Mouse (Mus musculus) stomach, postnatal 0 days (tissue): ENCODE results near the gene Kndc1.

Experiments used
- CTCF ChIP-seq: IDR thresholded peaks from 2 replicates; pipeline ENCODE4 v1.5.1; 2016; ENCODE audit warnings: antibody characterized with exemption, low read depth, mild to moderate bottlenecking, moderate library complexity
- EP300 ChIP-seq: optimal IDR thresholded peaks from 2 replicates; pipeline ENCODE3; 2016; ENCODE audit warnings: antibody characterized with exemption

GRCm38 (mm10) chr7:139972923-139973331 is 78.4 kb downstream of the Kndc1 start:
- TF ChIP-seq CTCF: no peak
- TF ChIP-seq EP300: no peak
